In the genomic region with DNA sequence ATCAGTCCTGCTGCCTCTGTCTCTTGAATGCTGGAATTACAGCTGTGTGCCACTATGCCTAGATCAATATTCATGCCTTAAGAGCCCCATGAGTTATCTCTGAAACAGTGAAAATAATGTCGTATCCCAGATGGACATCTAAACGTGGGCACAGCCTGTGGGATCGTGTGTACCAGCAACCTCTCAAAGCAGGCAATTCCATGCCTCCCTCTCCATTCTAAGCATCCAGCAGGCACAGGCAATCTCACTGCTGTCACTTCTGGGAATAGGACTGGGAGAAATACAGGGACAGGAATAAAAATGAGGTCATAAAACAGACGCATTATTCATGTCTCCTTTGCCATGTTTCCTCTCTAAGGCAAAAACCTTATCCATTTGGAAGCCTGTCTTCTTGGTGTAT, we compare ENCODE assay signal across 20 mouse cellular contexts. TPM values are rescaled to one million over a fixed set of nuclear protein-coding genes. Genes with fewer than 3 reads are reported as not detected.
DNase-seq lines count a peak whose midpoint lies in the region; ATAC-seq and TF ChIP-seq lines count a peak whose summit lies in the region.
"Had no signal": no experiment of that assay in that cellular context is flagged by ENCODE, and none has a peak within 500 bp of the region (broad histone marks: within the 10 kb centered on the region; RNA-seq: fewer than 3 reads in every experiment).

No protein-coding gene starts in this region.

- no peak for TF ChIP-seq CTCF in lung, postnatal 0 days (IDR thresholded peaks at IDR 0.05)

- H3K4me1 ChIP-seq in midbrain, embryonic 12.5 days = no peaks in the 10 kb centered on the region
- no peaks in the 10 kb centered on the region for H3K4me1 ChIP-seq in midbrain, embryonic 11.5 days (ENCODE audit: control insufficient read depth, insufficient read depth, low read length)
- 0 out of 2 replicates have a peak, but pooled peaks cover 7% of the 10 kb centered on the region for H3K4me1 ChIP-seq in neural tube, embryonic 13.5 days (replicated peaks)
- H3K4me1 ChIP-seq in lung, postnatal 0 days (ENCODE audit: insufficient read depth, low read depth, low read length) = no peaks in the 10 kb centered on the region; the same call in 1 of the 2 replicates

- no peak overlapping the region for H3K4me3 ChIP-seq in midbrain, embryonic 12.5 days
- no peak overlapping the region for H3K4me3 ChIP-seq in midbrain, embryonic 11.5 days (ENCODE audit: low read depth, low read length)
- no peak overlapping the region for H3K4me3 ChIP-seq in neural tube, embryonic 13.5 days
- H3K4me3 ChIP-seq in lung, postnatal 0 days (ENCODE audit: low read depth, low read length) = no peak overlapping the region
- H3K4me3 ChIP-seq: embryonic facial prominence, embryonic 12.5 days; heart, embryonic 15.5 days; hindbrain, embryonic 13.5 days had no signal

- no peak for DNase-seq in frontal cortex, adult 2 months (ENCODE audit: extremely low spot score in 1 of 2, low spot score in 1 of 2)
- DNase-seq in midbrain, embryonic 11.5 days (ENCODE audit: low spot score, missing footprints) = no peak
- DNase-seq in neural tube, embryonic 10.5 days (ENCODE audit: extremely low spot score, low spot score) = no peak
- no peak for DNase-seq in lung, postnatal 0 days (ENCODE audit: low spot score)
- DNase-seq: adrenal gland, postnatal 10 days; cerebellum, adult 11-12 months; cerebellum, adult 9-10 months; cerebellum, postnatal 25 days; gastrocnemius, postnatal 36 days; heart, adult 18-20 months; heart, postnatal 14 days had no signal

- 0 out of 2 replicates have a peak overlapping the region, but pooled peaks have one; percentile 30 for H3K27ac ChIP-seq in midbrain, embryonic 12.5 days (replicated peaks)
- H3K27ac ChIP-seq in midbrain, embryonic 11.5 days (ENCODE audit: low read depth, low read length) = no peak overlapping the region
- H3K27ac ChIP-seq in neural tube, embryonic 13.5 days (replicated peaks) = no peak overlapping the region
- H3K27ac ChIP-seq in lung, postnatal 0 days (ENCODE audit: low read length) = no peak overlapping the region
- H3K27ac ChIP-seq: embryonic facial prominence, embryonic 12.5 days; heart, embryonic 15.5 days; hindbrain, embryonic 13.5 days had no signal

- no peak overlapping the region for H3K9ac ChIP-seq in midbrain, embryonic 12.5 days (replicated peaks)
- no peak overlapping the region for H3K9ac ChIP-seq in midbrain, embryonic 11.5 days (ENCODE audit: low read length)
- no peak overlapping the region for H3K9ac ChIP-seq in neural tube, embryonic 13.5 days
- H3K9ac ChIP-seq in lung, postnatal 0 days (replicated peaks; ENCODE audit: low read depth) = no peak overlapping the region
- H3K9ac ChIP-seq: embryonic facial prominence, embryonic 12.5 days; heart, embryonic 15.5 days; hindbrain, embryonic 13.5 days had no signal

- H3K9me3 ChIP-seq in midbrain, embryonic 12.5 days = no peaks in the 10 kb centered on the region
- no peaks in the 10 kb centered on the region for H3K9me3 ChIP-seq in midbrain, embryonic 11.5 days (ENCODE audit: control insufficient read depth, low read length)
- no peaks in the 10 kb centered on the region for H3K9me3 ChIP-seq in neural tube, embryonic 13.5 days
- H3K9me3 ChIP-seq in lung, postnatal 0 days (ENCODE audit: low read length) = no peaks in the 10 kb centered on the region
- H3K9me3 ChIP-seq: embryonic facial prominence, embryonic 12.5 days; heart, embryonic 15.5 days; hindbrain, embryonic 13.5 days had no signal

- ATAC-seq in frontal cortex, adult (ENCODE audit: low TSS enrichment) = peak; percentile 95
- ATAC-seq in midbrain, embryonic 12.5 days (ENCODE audit: low FRiP score, low read depth) = no peak
- no peak for ATAC-seq in midbrain, embryonic 11.5 days (ENCODE audit: low FRiP score)
- ATAC-seq in neural tube, embryonic 13.5 days (ENCODE audit: low read depth) = 0 out of 2 replicates have a peak, but pooled peaks have one; percentile 50
- ATAC-seq in lung, postnatal 0 days = no peak
- ATAC-seq: forebrain, embryonic 16.5 days had no signal

- no peaks in the 10 kb centered on the region for H3K36me3 ChIP-seq in midbrain, embryonic 12.5 days
- H3K36me3 ChIP-seq in midbrain, embryonic 11.5 days (ENCODE audit: control insufficient read depth, insufficient read depth, low read length) = no peaks in the 10 kb centered on the region
- H3K36me3 ChIP-seq in neural tube, embryonic 13.5 days = no peaks in the 10 kb centered on the region
- no peaks in the 10 kb centered on the region for H3K36me3 ChIP-seq in lung, postnatal 0 days (ENCODE audit: insufficient read depth, low read length)
- H3K36me3 ChIP-seq: embryonic facial prominence, embryonic 12.5 days; heart, embryonic 15.5 days; hindbrain, embryonic 13.5 days had no signal

- no peaks in the 10 kb centered on the region for H3K27me3 ChIP-seq in midbrain, embryonic 12.5 days
- H3K27me3 ChIP-seq in midbrain, embryonic 11.5 days (ENCODE audit: control insufficient read depth, insufficient read depth, low read length) = no peaks in the 10 kb centered on the region
- H3K27me3 ChIP-seq in neural tube, embryonic 13.5 days = no peaks in the 10 kb centered on the region
- no peaks in the 10 kb centered on the region for H3K27me3 ChIP-seq in lung, postnatal 0 days (replicated peaks; ENCODE audit: insufficient read depth, low read length)
- H3K27me3 ChIP-seq: embryonic facial prominence, embryonic 12.5 days; heart, embryonic 15.5 days; hindbrain, embryonic 13.5 days had no signal

- no peak for TF ChIP-seq EP300 in lung, postnatal 0 days (IDR thresholded peaks at IDR 0.05)

- WGBS in midbrain, embryonic 12.5 days = 83% methylated on average over 4 of the region's 4 CpGs
- 84% methylated on average over 4 of the region's 4 CpGs for WGBS in midbrain, embryonic 11.5 days
- WGBS in neural tube, embryonic 13.5 days = 55% methylated on average over 4 of the region's 4 CpGs
- 76% methylated on average over 4 of the region's 4 CpGs for WGBS in lung, postnatal 0 days

- H3K4me2 ChIP-seq in midbrain, embryonic 12.5 days (replicated peaks) = no peak overlapping the region
- H3K4me2 ChIP-seq in midbrain, embryonic 11.5 days = no peak overlapping the region
- no peak overlapping the region for H3K4me2 ChIP-seq in neural tube, embryonic 13.5 days
- H3K4me2 ChIP-seq in lung, postnatal 0 days (replicated peaks; ENCODE audit: low read depth, low read length) = no peak overlapping the region
- H3K4me2 ChIP-seq: embryonic facial prominence, embryonic 12.5 days; heart, embryonic 11.5 days; heart, embryonic 15.5 days; hindbrain, embryonic 13.5 days had no signal

RNA-seq across cellular contexts. Expression of gene Sntg2, which starts 25.9 kb away (rescaled TPM):
- 8.0 and 9.2 TPM in 2 replicates for polyA plus RNA-seq in frontal cortex, adult 2 months (2012; rRNA removed)
- 1.7 and 1.8 TPM in 2 replicates for polyA plus RNA-seq in midbrain, embryonic 12.5 days (2016; fragmentation: Nextera tagmentation; extraction: Ambion mirVana)
- 0.52 and 0.74 TPM in 2 replicates for polyA plus RNA-seq in midbrain, embryonic 11.5 days (2014; fragmentation: Nextera tagmentation; extraction: Ambion mirVana)
- 2.6 and 3.4 TPM in 2 replicates for polyA plus RNA-seq in neural tube, embryonic 13.5 days (2015; fragmentation: Nextera tagmentation; extraction: Ambion mirVana)
- 5.3 and 8.0 TPM in 2 replicates for polyA plus RNA-seq in lung, postnatal 0 days (2015; fragmentation: Nextera tagmentation; extraction: Ambion mirVana)
- polyA plus RNA-seq: C2C12 had no signal

Comparison
In these comparisons a context has a peak if more than half of its experiments do, and no peak if none do; other contexts are left out.
1. ATAC-seq: peak in frontal cortex, adult (single experiment) and neural tube, embryonic 13.5 days (single experiment); none in midbrain, embryonic 12.5 days (single experiment), midbrain, embryonic 11.5 days (single experiment) and lung, postnatal 0 days (single experiment).